Mouse (Mus musculus): ENCODE data around the gene Hivep3. TPM values are rescaled to one million over a fixed set of nuclear protein-coding genes. Genes with fewer than 3 reads are reported as not detected.

Gene Hivep3
- polyA plus RNA-seq, 1 experiment from 2014 or later, result 16.0 TPM

DNA sequence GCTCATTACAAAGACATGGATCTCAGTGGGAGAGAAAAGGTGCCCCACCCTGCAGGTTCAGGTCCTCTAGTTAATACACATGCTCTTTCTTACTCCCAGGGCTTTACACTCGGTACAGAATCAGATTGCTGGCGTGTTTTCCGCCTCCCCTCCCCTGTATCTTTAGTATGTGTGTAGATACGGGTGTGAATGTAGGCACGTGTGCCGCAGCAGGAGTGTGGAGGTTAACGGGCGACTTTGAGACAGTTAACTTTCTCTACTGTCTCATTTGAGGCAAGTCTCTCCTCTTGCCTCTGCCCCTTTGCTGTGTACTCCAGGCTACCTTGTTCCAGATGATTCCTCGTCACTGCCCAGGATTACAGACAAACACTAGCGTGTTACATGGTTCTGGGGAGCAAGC is 241.7 kb downstream of the Hivep3 start:
- Histone ChIP-seq H3K9ac (ENCODE audit: low read depth, low read length) (no peak overlapping the region), H3K4me1 (ENCODE audit: control insufficient read depth, insufficient read depth, low read depth, low read length) (peaks cover 4% of the 10 kb centered on the region), H3K27me3 (replicated peaks; ENCODE audit: control insufficient read depth, insufficient read depth, low read length) (no peaks in the 10 kb centered on the region; the same call in 1 of the 2 replicates), H3K9me3 (ENCODE audit: control insufficient read depth, low read length) (no peaks in the 10 kb centered on the region), H3K4me2 (ENCODE audit: low read length) (no peak overlapping the region), H3K4me3 (ENCODE audit: low read length) (no peak overlapping the region), H3K36me3 (ENCODE audit: control insufficient read depth, insufficient read depth, low read length) (no peaks in the 10 kb centered on the region), H3K27ac (ENCODE audit: low read depth, low read length) (no peak overlapping the region)
- ATAC-seq, result no peak
- 89% methylated on average over 10 of the region's 10 CpGs for WGBS

DNA sequence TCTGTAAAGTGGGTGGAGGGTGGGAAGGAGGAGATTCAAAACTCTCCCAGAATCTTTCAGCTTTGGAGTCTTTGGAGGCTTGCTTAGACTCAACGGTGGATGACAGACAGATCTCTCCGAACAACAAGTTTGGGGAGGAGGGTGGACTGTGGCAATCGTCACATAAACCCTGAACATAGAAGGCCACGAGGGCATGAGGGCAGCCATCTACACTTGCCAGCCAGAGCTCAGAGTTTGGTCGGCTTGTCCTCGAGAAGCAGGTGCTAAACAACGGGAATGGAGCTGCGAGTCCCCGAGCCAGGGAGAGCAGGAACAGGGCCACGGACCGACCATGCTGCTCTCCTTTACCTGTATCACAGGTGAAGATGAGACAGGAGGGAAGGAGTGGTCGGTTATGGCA is 242.2 kb downstream of the Hivep3 start:
- Histone ChIP-seq H3K9me3 (ENCODE audit: control insufficient read depth, low read length) (no peaks in the 10 kb centered on the region), H3K36me3 (ENCODE audit: control insufficient read depth, insufficient read depth, low read length) (no peaks in the 10 kb centered on the region), H3K4me2 (ENCODE audit: low read length) (no peak overlapping the region), H3K4me3 (ENCODE audit: low read length) (no peak overlapping the region), H3K27ac (ENCODE audit: low read depth, low read length) (no peak overlapping the region), H3K27me3 (replicated peaks; ENCODE audit: control insufficient read depth, insufficient read depth, low read length) (no peaks in the 10 kb centered on the region; the same call in 1 of the 2 replicates), H3K4me1 (ENCODE audit: control insufficient read depth, insufficient read depth, low read depth, low read length) (no peaks in the 10 kb centered on the region; the same call in none of the 2 replicates), H3K9ac (ENCODE audit: low read depth, low read length) (no peak overlapping the region)
- 82% methylated on average over 12 of the region's 12 CpGs for WGBS
- ATAC-seq, result no peak

DNA sequence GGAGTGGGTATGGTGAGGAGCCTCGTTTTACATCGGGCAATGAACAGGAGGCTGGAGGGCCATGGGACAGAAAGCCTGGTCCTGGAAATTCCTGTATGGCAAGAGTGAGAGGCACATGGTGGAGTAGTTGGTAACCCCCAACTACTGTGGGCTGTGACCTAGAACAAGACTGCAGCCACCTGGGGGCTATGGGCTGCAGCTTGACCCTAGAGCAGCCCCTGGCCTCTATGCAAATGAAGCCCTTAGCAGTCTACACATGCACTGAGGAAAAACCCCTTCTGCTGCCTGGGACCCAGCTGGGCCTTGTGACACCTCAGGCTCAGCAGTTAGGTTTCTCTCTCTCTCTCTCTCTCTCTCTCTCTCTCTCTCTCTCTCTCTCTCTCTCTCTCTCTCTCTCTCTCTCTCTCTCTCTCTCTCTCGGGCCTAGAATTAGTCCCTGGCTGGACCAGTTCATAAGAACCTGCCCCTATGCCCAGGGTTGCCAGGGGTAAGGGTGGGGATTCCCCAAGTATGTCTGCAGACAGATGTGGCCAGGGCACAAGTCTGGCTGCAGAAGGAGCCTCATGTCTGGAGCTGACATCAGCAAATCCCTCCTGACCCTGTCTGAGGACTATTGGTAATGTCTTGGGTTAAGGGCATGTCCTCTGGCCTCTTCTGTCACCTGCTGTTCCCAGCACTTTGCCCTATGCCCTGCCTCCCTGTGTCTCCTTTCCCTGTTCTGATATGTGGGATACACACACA is 243.0 kb downstream of the Hivep3 start:
- Histone ChIP-seq H3K4me2 (ENCODE audit: low read length) (no peak overlapping the region), H3K27me3 (replicated peaks; ENCODE audit: control insufficient read depth, insufficient read depth, low read length) (no peaks in the 10 kb centered on the region), H3K9me3 (ENCODE audit: control insufficient read depth, low read length) (no peaks in the 10 kb centered on the region), H3K4me3 (ENCODE audit: low read length) (no peak overlapping the region), H3K4me1 (ENCODE audit: control insufficient read depth, insufficient read depth, low read depth, low read length) (no peaks in the 10 kb centered on the region; the same call in none of the 2 replicates), H3K27ac (ENCODE audit: low read depth, low read length) (no peak overlapping the region), H3K36me3 (ENCODE audit: control insufficient read depth, insufficient read depth, low read length) (no peaks in the 10 kb centered on the region), H3K9ac (ENCODE audit: low read depth, low read length) (no peak overlapping the region)
- 7% methylated on average over 3 of the region's 3 CpGs for WGBS
- no peak for ATAC-seq

DNA sequence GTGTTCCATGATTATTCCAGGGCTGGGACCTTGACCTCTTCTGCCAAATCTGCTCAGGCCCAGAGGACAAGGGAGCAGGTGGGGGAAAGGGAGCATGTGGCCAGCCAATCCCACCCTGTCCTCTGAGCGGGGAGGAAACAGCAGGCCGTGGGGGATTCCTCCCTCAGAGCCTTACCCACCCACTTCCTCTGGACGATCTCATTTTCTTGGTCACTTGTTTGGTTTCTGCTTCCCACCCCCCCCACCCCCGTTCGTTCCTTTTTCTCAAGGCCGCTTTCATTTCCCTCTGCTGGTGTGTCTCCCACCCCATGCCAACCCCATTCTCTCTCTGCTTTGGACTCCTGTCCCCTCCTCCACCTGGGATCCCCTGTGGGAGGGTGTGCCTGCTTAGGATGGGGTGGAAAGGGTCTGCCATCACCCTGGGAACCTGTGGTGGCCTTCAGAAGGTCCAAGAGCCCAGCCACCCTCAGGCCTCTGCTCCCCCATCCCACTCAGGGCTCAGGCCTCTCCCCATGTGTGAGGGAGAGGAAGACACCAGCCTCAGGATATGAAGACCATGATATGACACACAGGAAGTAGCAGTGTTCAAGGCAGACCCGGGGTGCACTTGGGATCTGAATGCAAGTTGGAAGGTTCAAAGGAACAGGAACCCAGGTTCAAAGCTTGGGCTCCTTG is 244.4 kb downstream of the Hivep3 start:
- Histone ChIP-seq H3K27ac (ENCODE audit: low read depth, low read length) (no peak overlapping the region), H3K9ac (ENCODE audit: low read depth, low read length) (no peak overlapping the region), H3K4me1 (ENCODE audit: control insufficient read depth, insufficient read depth, low read depth, low read length) (no peaks in the 10 kb centered on the region; the same call in none of the 2 replicates), H3K36me3 (ENCODE audit: control insufficient read depth, insufficient read depth, low read length) (no peaks in the 10 kb centered on the region), H3K27me3 (replicated peaks; ENCODE audit: control insufficient read depth, insufficient read depth, low read length) (no peaks in the 10 kb centered on the region), H3K4me2 (ENCODE audit: low read length) (no peak overlapping the region), H3K9me3 (ENCODE audit: control insufficient read depth, low read length) (no peaks in the 10 kb centered on the region), H3K4me3 (ENCODE audit: low read length) (no peak overlapping the region)
- ATAC-seq, result no peak
- 83% methylated on average over 7 of the region's 7 CpGs for WGBS

DNA sequence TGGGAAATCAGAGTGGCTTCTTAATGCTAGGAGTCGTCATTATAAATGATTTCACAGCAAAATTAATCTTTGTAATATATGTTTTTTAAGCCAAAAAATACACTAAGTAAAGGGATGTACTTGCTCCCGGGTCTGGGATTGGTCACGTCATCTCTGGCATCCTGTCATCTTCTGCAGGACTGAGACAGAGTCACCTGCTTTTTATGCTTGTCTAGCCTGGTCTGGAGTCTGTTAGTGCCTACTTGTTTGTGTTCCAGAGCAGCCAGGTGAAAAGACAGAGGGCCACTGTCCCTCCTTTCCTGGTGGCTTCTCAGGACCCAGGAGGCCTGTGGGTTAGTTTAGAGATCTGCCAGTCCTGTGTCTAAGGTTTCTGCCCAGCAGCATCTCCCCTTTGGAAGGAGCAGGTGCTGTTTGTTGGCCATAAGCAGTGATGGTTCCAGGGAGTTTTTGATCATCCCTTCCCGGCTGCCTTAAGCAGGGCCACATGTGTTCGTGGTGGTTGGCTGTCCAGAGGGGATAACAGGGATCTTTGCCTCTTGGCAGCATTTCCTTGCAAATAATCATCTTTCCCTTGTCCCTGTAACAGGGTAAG is 245.8 kb downstream of the Hivep3 start:
- 75% methylated on average over 5 of the region's 5 CpGs for WGBS
- no peaks in the 10 kb centered on the region for H3K9me3 ChIP-seq (ENCODE audit: control insufficient read depth, low read length)
- H3K4me2 ChIP-seq (ENCODE audit: low read length), result no peak overlapping the region
- H3K9ac ChIP-seq (ENCODE audit: low read depth, low read length), result no peak overlapping the region
- H3K27ac ChIP-seq (ENCODE audit: low read depth, low read length), result no peak overlapping the region
- no peaks in the 10 kb centered on the region for H3K4me1 ChIP-seq (ENCODE audit: control insufficient read depth, insufficient read depth, low read depth, low read length)
- no peak overlapping the region for H3K4me3 ChIP-seq (ENCODE audit: low read length)
- ATAC-seq, result no peak
- no peaks in the 10 kb centered on the region for H3K27me3 ChIP-seq (replicated peaks; ENCODE audit: control insufficient read depth, insufficient read depth, low read length)
- no peaks in the 10 kb centered on the region for H3K36me3 ChIP-seq (ENCODE audit: control insufficient read depth, insufficient read depth, low read length)

DNA sequence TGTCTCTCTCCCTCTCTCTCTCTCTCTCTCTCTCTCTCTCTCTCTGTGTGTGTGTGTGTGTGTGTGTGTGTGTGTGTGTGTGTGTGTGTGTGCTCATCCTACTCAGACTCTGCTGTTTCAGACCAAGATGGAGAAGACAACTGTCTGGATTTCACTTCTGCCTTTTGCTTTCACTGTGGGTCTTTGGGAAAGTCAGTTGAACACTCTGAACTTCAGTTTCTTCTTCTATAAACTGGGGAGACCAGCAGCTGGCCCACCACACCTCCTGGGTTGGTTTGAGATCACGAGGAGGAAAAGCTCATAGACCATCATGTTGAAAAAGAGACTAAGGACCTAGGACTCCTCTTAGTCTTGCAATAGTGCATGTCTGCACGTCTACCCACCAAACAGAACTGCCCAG is 246.3 kb downstream of the Hivep3 start:
- 77% methylated on average over 2 of the region's 2 CpGs for WGBS
- no peak overlapping the region for H3K9ac ChIP-seq (ENCODE audit: low read depth, low read length)
- no peak overlapping the region for H3K4me2 ChIP-seq (ENCODE audit: low read length)
- no peaks in the 10 kb centered on the region for H3K27me3 ChIP-seq (replicated peaks; ENCODE audit: control insufficient read depth, insufficient read depth, low read length)
- H3K4me3 ChIP-seq (ENCODE audit: low read length), result no peak overlapping the region
- H3K4me1 ChIP-seq (ENCODE audit: control insufficient read depth, insufficient read depth, low read depth, low read length), result no peaks in the 10 kb centered on the region
- no peaks in the 10 kb centered on the region for H3K9me3 ChIP-seq (ENCODE audit: control insufficient read depth, low read length)
- no peak overlapping the region for H3K27ac ChIP-seq (ENCODE audit: low read depth, low read length)
- no peaks in the 10 kb centered on the region for H3K36me3 ChIP-seq (ENCODE audit: control insufficient read depth, insufficient read depth, low read length)
- no peak for ATAC-seq

DNA sequence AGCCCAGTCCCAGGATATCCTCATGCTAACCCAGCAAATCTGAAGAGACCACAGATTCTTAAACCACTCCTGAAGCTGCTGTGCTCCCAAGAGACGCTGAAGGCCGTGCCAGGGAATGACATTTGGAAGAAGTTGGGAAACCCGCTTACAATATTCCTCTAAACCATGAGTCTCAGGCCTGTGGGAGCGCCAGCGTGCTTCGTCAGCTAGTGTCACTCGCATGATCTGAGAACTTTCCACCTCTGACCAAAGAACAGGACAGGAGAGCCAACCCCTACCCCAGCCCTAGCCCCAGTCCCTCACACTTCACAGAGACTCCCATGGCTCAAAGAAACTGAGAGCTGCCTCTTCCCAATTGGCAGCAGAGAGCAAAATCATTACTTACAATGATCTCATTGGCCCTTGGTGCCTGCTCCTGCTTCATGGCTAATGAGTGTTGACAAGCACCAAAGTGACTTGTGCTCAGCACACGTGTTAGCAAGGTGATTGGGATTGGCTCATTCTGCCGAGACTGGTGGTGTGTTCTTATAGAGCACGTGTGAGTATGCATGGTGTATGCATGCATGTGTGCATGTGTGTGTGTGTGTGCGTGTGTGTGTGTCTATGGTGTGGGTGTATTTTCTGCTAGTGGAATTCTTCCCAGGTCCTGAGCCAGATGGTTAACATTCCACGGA is 247.6 kb downstream of the Hivep3 start:
- peaks cover 2% of the 10 kb centered on the region; the same call in 1 of the 2 replicates for H3K4me1 ChIP-seq (ENCODE audit: control insufficient read depth, insufficient read depth, low read depth, low read length)
- no peak overlapping the region for H3K9ac ChIP-seq (ENCODE audit: low read depth, low read length)
- H3K4me2 ChIP-seq (ENCODE audit: low read length), result no peak overlapping the region
- H3K36me3 ChIP-seq (ENCODE audit: control insufficient read depth, insufficient read depth, low read length), result no peaks in the 10 kb centered on the region
- no peak overlapping the region for H3K4me3 ChIP-seq (ENCODE audit: low read length)
- H3K27ac ChIP-seq (ENCODE audit: low read depth, low read length), result no peak overlapping the region
- WGBS, result 83% methylated on average over 12 of the region's 12 CpGs
- ATAC-seq, result peak; percentile 32; the same call in 1 of the 2 replicates
- H3K27me3 ChIP-seq (replicated peaks; ENCODE audit: control insufficient read depth, insufficient read depth, low read length), result no peaks in the 10 kb centered on the region
- no peaks in the 10 kb centered on the region for H3K9me3 ChIP-seq (ENCODE audit: control insufficient read depth, low read length)

DNA sequence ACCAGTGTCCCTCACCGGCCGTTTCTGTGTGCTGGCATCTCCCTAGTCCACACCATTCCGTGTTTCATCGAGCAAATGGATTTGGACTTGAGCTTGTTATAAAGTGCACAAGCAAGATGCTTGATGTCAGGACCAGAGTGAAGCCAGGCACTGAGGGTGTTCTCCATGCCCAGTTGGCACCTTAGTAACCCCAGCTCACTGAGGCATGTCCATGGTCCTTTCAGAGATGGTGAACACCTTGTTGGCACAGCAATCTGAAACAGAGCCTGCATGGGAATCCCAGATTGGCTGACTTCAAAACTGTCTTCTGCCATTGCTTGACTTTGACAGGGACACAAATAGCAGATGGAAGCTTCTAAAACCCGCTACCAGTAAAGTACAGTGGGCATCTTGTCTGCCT is 252.5 kb downstream of the Hivep3 start:
- Histone ChIP-seq H3K9me3 (ENCODE audit: control insufficient read depth, low read length) (no peaks in the 10 kb centered on the region), H3K27me3 (replicated peaks; ENCODE audit: control insufficient read depth, insufficient read depth, low read length) (no peaks in the 10 kb centered on the region), H3K36me3 (ENCODE audit: control insufficient read depth, insufficient read depth, low read length) (no peaks in the 10 kb centered on the region), H3K4me3 (ENCODE audit: low read length) (no peak overlapping the region), H3K9ac (ENCODE audit: low read depth, low read length) (no peak overlapping the region), H3K27ac (ENCODE audit: low read depth, low read length) (peak overlapping the region; percentile 44), H3K4me1 (ENCODE audit: control insufficient read depth, insufficient read depth, low read depth, low read length) (peaks cover 21% of the 10 kb centered on the region), H3K4me2 (ENCODE audit: low read length) (no peak overlapping the region)
- ATAC-seq, result no peak
- WGBS, result 66% methylated on average over 5 of the region's 5 CpGs
